Mouse (Mus musculus) macrophage (primary cell): Measurements from ENCODE around the gene Anks1. TPM values are rescaled to one million over a fixed set of nuclear protein-coding genes. Genes with fewer than 3 reads are reported as not detected.

ENCODE experiments used
- H3K27ac ChIP-seq: fragments of 350-480 bp; formaldehyde crosslinking; 2 replicates; pipeline ENCODE4 v1.9.0; 2021
- H3K36me3 ChIP-seq: fragments of 350-480 bp; formaldehyde crosslinking; 2 replicates; pipeline ENCODE4 v1.9.0; 2021; ENCODE audit errors: inconsistent target
- H3K4me3 ChIP-seq: fragments of 350-480 bp; formaldehyde crosslinking; 2 replicates; pipeline ENCODE4 v1.9.0; 2021; ENCODE audit errors: inconsistent target
- H3K79me2 ChIP-seq: fragments of 350-480 bp; formaldehyde crosslinking; 2 replicates; pipeline ENCODE4 v1.9.0; 2021; ENCODE audit errors: inconsistent target
- WGBS: methylation state at CpG from one replicate; pipeline ENCODE4 v1.1.7; 2026; ENCODE audit warnings: inconsistent platforms; ENCODE audit not compliant: missing documents; 5-methylcytosine and 5-hydroxymethylcytosine counted together
- polyA plus RNA-seq: library from polyadenylated mRNA; stranded (reverse); fragments of 250-400 nt; gene quantifications from 3 replicates; pipeline ENCODE4 v1.2.4, GENCODE M21; 2018; ENCODE audit warnings: inconsistent platforms

Gene Anks1
- polyA plus RNA-seq, 1 experiment from 2014 or later = 12.3 TPM

- H3K79me2 ChIP-seq = no peaks in the 10 kb centered on the region
- H3K4me3 ChIP-seq = no peak overlapping the region
- H3K36me3 ChIP-seq = no peaks in the 10 kb centered on the region
- no peak overlapping the region for H3K27ac ChIP-seq
- WGBS = 12% methylated on average over 12 of the region's 12 CpGs
These were observed 160.3 kb downstream of the Anks1 start for GRCm38 (mm10) chr17:28069446-28069845.

- Histone ChIP-seq H3K4me3 (no peak overlapping the region), H3K79me2 (no peaks in the 10 kb centered on the region), H3K27ac (no peak overlapping the region), H3K36me3 (no peaks in the 10 kb centered on the region)
- WGBS = 89% methylated on average over 11 of the region's 13 CpGs
These were observed 161.2 kb downstream of the Anks1 start for GRCm38 (mm10) chr17:28070256-28070655.

DNA sequence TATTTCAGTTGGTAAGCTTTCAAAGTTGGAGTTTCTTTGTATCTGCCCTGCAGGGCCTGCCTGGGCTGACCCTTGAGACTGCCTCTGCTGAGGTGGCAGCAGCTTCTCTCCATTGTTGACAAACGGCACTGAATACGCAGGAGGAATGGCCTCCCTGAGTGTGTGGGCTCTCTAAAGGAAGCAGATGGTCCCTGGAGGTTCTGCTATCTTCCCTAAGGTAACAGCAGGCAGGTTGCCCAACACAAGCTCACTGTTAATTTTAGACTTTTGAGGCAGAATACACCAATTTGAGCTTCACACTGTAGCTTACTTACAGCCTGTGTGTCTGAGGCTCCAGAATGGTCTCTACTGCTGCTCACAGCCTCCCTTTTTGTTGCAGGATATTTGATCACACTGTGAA is 163.6 kb downstream of the Anks1 start:
- Histone ChIP-seq H3K79me2 (no peaks in the 10 kb centered on the region), H3K27ac (no peak overlapping the region), H3K4me3 (no peak overlapping the region), H3K36me3 (no peaks in the 10 kb centered on the region)
- 52% methylated on average over 2 of the region's 2 CpGs for WGBS

DNA sequence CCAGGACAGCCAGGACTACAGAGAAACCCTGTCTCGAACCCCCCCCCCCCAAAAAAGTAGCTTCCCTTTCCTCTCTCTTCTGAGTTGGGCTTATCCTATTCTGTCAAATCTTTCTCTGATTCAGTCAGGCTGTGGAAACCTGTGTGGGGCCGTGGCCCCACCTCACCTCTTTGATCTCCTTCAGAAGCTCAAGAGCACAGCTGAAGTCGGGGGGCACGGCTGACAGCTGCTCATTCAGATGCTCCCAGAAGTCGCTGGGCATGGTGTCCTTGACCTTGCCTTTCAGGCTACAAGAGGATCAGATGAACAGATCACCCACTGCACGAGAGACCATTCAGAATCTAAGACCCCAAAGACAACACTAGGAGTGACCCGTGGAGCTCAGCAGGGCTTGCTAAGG is 165.4 kb downstream of the Anks1 start:
- Histone ChIP-seq H3K36me3 (no peaks in the 10 kb centered on the region), H3K27ac (no peak overlapping the region), H3K79me2 (no peaks in the 10 kb centered on the region), H3K4me3 (no peak overlapping the region)
- 91% methylated on average over 7 of the region's 7 CpGs for WGBS

DNA sequence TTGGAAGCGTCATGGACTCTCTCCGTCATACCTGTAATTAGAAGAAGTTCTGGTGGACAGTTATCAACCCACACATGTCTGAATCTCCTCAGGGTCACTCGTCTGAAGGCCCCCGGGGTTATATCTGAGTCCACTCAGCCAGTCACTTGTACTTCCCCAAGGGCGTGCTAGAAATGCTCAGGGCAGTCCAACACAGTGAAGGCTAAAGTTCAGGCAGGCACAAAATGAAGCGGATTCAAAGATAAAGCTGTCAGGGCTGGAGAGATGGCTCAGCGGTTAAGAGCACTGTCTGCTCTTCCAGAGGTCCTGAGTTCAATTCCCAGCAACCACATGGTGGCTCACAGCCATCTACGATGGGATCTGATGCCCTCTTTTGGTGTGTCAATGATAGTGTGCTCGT is 168.9 kb downstream of the Anks1 start:
- no peaks in the 10 kb centered on the region for H3K79me2 ChIP-seq
- no peak overlapping the region for H3K4me3 ChIP-seq
- H3K27ac ChIP-seq = no peak overlapping the region
- 89% methylated on average over 9 of the region's 9 CpGs for WGBS
- no peaks in the 10 kb centered on the region for H3K36me3 ChIP-seq

DNA sequence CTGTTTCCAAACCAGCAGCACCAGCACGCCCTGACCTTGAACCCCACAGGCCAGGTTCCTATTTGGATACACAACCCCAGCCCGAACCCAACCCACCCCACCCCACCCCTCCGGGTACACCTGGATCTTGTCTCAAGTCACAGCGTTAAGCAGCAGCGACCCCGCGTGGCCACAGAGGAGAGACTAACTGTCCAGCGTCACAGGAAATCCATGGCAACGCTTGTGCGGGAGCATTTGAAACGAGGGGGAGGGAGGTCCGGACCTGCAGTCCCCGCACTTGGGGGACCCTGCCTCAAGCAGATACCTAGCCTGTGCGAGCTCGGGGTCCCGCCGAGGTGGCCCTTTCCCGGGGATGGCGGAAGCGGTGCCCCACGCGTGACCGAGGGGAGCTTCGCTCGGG is 170.5 kb downstream of the Anks1 start:
- Histone ChIP-seq H3K36me3 (no peaks in the 10 kb centered on the region), H3K27ac (no peak overlapping the region), H3K79me2 (no peaks in the 10 kb centered on the region), H3K4me3 (peak overlapping the region; percentile 8; the same call in 1 of the 2 replicates)
- under 1% methylated on average over 25 of the region's 25 CpGs for WGBS

GRCm38 (mm10) chr17:28080045-28080816 is 171.1 kb downstream of the Anks1 start, which contains the start of gene Tcp11:
Tcp11 (minus strand) TSS chr17:28080639.
- WGBS = under 1% methylated on average over 44 of the region's 57 CpGs
- no peaks in the 10 kb centered on the region for H3K36me3 ChIP-seq
- H3K4me3 ChIP-seq = peak within 1 kb of the TSS; percentile 8; the same call in 1 of the 2 replicates
- no peak within 1 kb of the TSS for H3K27ac ChIP-seq
- no peaks in the 10 kb centered on the region for H3K79me2 ChIP-seq

- 27% methylated on average over 9 of the region's 9 CpGs for WGBS
- no peak overlapping the region for H3K27ac ChIP-seq
- H3K4me3 ChIP-seq = no peak overlapping the region
- no peaks in the 10 kb centered on the region for H3K79me2 ChIP-seq
- H3K36me3 ChIP-seq = no peaks in the 10 kb centered on the region
These were observed 171.7 kb downstream of the Anks1 start for GRCm38 (mm10) chr17:28080817-28081165.

- WGBS = 65% methylated on average over 9 of the region's 9 CpGs
- no peaks in the 10 kb centered on the region for H3K36me3 ChIP-seq
These were observed 172.3 kb downstream of the Anks1 start for GRCm38 (mm10) chr17:28081385-28081784.

GRCm38 (mm10) chr17:28081856-28082255 is 172.8 kb downstream of the Anks1 start:
- 87% methylated on average over 6 of the region's 7 CpGs for WGBS
- no peak overlapping the region for H3K4me3 ChIP-seq
- no peak overlapping the region for H3K27ac ChIP-seq
- no peaks in the 10 kb centered on the region for H3K79me2 ChIP-seq
- H3K36me3 ChIP-seq = no peaks in the 10 kb centered on the region

More at GRCm38 (mm10) chr17:28081385-28081784, 172.3 kb downstream of the Anks1 start:
- Histone ChIP-seq H3K4me3 (no peak overlapping the region), H3K27ac (no peak overlapping the region), H3K79me2 (no peaks in the 10 kb centered on the region)

DNA sequence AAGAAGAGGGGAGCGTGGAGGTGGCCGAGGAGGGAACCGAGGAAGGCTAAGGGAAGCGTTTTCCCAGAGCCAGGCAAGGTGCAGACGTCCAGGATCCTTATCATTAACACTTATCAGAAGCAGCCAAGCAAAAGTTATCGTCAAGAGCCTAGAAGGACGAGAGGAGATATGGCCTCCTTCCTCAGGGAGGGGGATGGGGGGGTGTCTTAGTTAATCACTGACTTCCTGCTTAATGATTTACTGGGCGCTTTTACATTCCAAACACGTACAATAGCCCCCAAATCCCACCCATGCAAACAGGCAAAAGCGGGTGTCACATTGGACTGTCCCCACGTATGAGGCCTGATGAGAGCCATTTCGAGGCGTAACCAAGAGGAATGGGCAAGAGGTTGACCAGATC is 173.8 kb downstream of the Anks1 start:
- H3K79me2 ChIP-seq = no peaks in the 10 kb centered on the region
- H3K27ac ChIP-seq = no peak overlapping the region
- H3K4me3 ChIP-seq = no peak overlapping the region
- H3K36me3 ChIP-seq = no peaks in the 10 kb centered on the region
- WGBS = 90% methylated on average over 13 of the region's 13 CpGs

GRCm38 (mm10) chr17:28084395-28084905 is 175.3 kb downstream of the Anks1 start:
- WGBS = 65% methylated on average over 22 of the region's 22 CpGs
- H3K79me2 ChIP-seq = no peaks in the 10 kb centered on the region
- no peaks in the 10 kb centered on the region for H3K36me3 ChIP-seq
- no peak overlapping the region for H3K27ac ChIP-seq
- no peak overlapping the region for H3K4me3 ChIP-seq

DNA sequence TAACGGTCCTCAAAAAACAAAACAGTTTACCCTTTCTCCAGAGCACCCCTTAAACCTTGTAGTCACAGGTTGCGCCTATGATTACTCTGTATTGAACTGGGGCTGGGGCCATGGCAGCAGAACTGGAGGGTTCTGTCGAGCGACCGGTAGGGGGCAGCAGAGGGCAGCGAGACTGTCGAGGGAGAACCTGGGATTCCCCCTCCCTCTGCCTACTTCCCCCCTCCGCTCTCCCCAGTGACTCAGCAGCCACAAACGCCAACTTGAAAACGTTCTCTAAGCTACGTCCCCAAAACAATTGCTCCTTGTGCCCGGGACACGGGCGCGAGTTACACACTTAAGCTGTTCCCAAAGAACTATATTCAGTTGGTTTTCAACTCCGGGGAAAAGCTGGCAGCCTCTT is 175.9 kb downstream of the Anks1 start:
- H3K4me3 ChIP-seq = no peak overlapping the region
- no peaks in the 10 kb centered on the region for H3K79me2 ChIP-seq
- H3K36me3 ChIP-seq = no peaks in the 10 kb centered on the region
- WGBS = 3% methylated on average over 16 of the region's 16 CpGs
- no peak overlapping the region for H3K27ac ChIP-seq

- Histone ChIP-seq H3K27ac (no peak overlapping the region), H3K79me2 (no peaks in the 10 kb centered on the region), H3K36me3 (no peaks in the 10 kb centered on the region), H3K4me3 (no peak overlapping the region)
- 95% methylated on average over 5 of the region's 5 CpGs for WGBS
These were observed 178.3 kb downstream of the Anks1 start for GRCm38 (mm10) chr17:28087430-28087829.

- Histone ChIP-seq H3K4me3 (no peak overlapping the region), H3K27ac (no peak overlapping the region), H3K79me2 (no peaks in the 10 kb centered on the region), H3K36me3 (no peaks in the 10 kb centered on the region)
- WGBS = 98% methylated on average over 5 of the region's 6 CpGs
These were observed 179.6 kb downstream of the Anks1 start for GRCm38 (mm10) chr17:28088718-28089117.
